Mouse (Mus musculus) MEL (cell line): ENCODE results near the gene Rcan2. TPM values are rescaled to one million over a fixed set of nuclear protein-coding genes. Genes with fewer than 3 reads are reported as not detected.
A peak's percentile ranks its signal among the peaks of the same experiment; 100 is the strongest.

Source experiments
- DNase-seq: peaks from one replicate; pipeline ENCODE4 v3.0.0; 2011; ENCODE audit warnings: low read depth, low spot score
- H3K27ac ChIP-seq: 2 replicates; pipeline ENCODE4 v1.5.1; 2012; ENCODE audit warnings: low read depth, mild to moderate bottlenecking, control low read depth, low read length, moderate library complexity; ENCODE audit not compliant: control insufficient read depth
- H3K27me3 ChIP-seq, 2 experiments: fragments of 150-350 bp in 1 of 2; sonication (generic) in 1 of 2; 2 replicates each; pipeline ENCODE4 v1.6.1; 2012; ENCODE audit warnings: low read length in 2 of 2, mild to moderate bottlenecking in 2 of 2, improper control_type of control experiment in 1 of 2, moderate library complexity in 1 of 2; ENCODE audit not compliant: insufficient read depth in 2 of 2, control insufficient read depth in 1 of 2
- H3K36me3 ChIP-seq, 2 experiments: 2 replicates each; pipeline ENCODE4 v1.6.1; 2012 to 2014; ENCODE audit warnings: low read length in 2 of 2, improper control_type of control experiment in 1 of 2, inconsistent platforms in 1 of 2, mild to moderate bottlenecking in 1 of 2; ENCODE audit not compliant: insufficient read depth in 2 of 2, control insufficient read depth in 1 of 2
- H3K4me1 ChIP-seq, 2 experiments: fragments of 150-350 bp in 1 of 2; sonication (generic) in 1 of 2; 2 replicates each; pipeline ENCODE4 v1.6.1; 2012; ENCODE audit warnings: low read length in 2 of 2, improper control_type of control experiment in 1 of 2, mild to moderate bottlenecking in 1 of 2; ENCODE audit not compliant: insufficient read depth in 2 of 2, control insufficient read depth in 1 of 2
- H3K4me3 ChIP-seq, 2 experiments: fragments of 150-350 bp in 1 of 2; sonication (generic) in 1 of 2; 2 replicates each; pipeline ENCODE4 v1.5.1; 2012; ENCODE audit warnings: low read depth in 2 of 2, low read length in 2 of 2, mild to moderate bottlenecking in 2 of 2, moderate library complexity in 2 of 2, control low read depth in 1 of 2, improper control_type of control experiment in 1 of 2; ENCODE audit not compliant: control insufficient read depth in 1 of 2, insufficient read depth in 1 of 2
- H3K79me2 ChIP-seq: 2 replicates; pipeline ENCODE4 v1.6.1; 2012; ENCODE audit warnings: mild to moderate bottlenecking, low read length, moderate library complexity; ENCODE audit not compliant: control insufficient read depth, poor library complexity, insufficient read depth
- H3K9ac ChIP-seq: 2 replicates; pipeline ENCODE4 v1.6.1; 2012; ENCODE audit warnings: low read depth, mild to moderate bottlenecking, control low read depth, low read length, moderate library complexity; ENCODE audit not compliant: control insufficient read depth, poor library complexity, severe bottlenecking
- H3K9me3 ChIP-seq: fragments of 150-350 bp; sonication (generic); replicated peaks from 2 replicates; pipeline ENCODE4 v1.6.1; 2012; ENCODE audit warnings: mild to moderate bottlenecking, low read length, improper control_type of control experiment, moderate library complexity; ENCODE audit not compliant: insufficient read depth
- BHLHE40 ChIP-seq: IDR thresholded peaks from 2 replicates; pipeline ENCODE4 v1.6.1; 2012; ENCODE audit warnings: low read depth, mild to moderate bottlenecking, inconsistent platforms, low read length, improper control_type of control experiment, borderline replicate concordance
- CHD1 ChIP-seq: IDR thresholded peaks from 2 replicates; pipeline ENCODE4 v1.6.1; 2012; ENCODE audit warnings: low read depth, mild to moderate bottlenecking, inconsistent platforms, low read length, improper control_type of control experiment
- CHD2 ChIP-seq: IDR thresholded peaks from 2 replicates; pipeline ENCODE4 v1.6.1; 2011; ENCODE audit warnings: low read length, improper control_type of control experiment
- CTCF ChIP-seq, 3 experiments: IDR thresholded peaks in 2 of 3; conservative IDR thresholded peaks in 1 of 3; 2 replicates each; pipeline ENCODE4 v1.5.1; 2011 to 2012; ENCODE audit warnings: low read length in 3 of 3, low read depth in 2 of 3, mild to moderate bottlenecking in 2 of 3, improper control_type of control experiment in 1 of 3, inconsistent platforms in 1 of 3, mixed read lengths in 1 of 3, moderate library complexity in 1 of 3; ENCODE audit not compliant: control insufficient read depth in 1 of 3, insufficient read depth in 1 of 3, poor library complexity in 1 of 3, severe bottlenecking in 1 of 3
- E2F4 ChIP-seq: IDR thresholded peaks from 2 replicates; pipeline ENCODE4 v1.6.1; 2011; ENCODE audit warnings: low read depth, low read length, improper control_type of control experiment, borderline replicate concordance
- ELF1 ChIP-seq: IDR thresholded peaks from 2 replicates; pipeline ENCODE4 v1.6.1; 2014; ENCODE audit warnings: low read depth, mild to moderate bottlenecking, inconsistent platforms, low read length, improper control_type of control experiment, moderate library complexity
- EP300 ChIP-seq, 2 experiments: IDR thresholded peaks; 2 replicates each; pipeline ENCODE4 v1.6.1; 2011; ENCODE audit warnings: improper control_type of control experiment in 2 of 2, low read length in 2 of 2, low read depth in 1 of 2, mild to moderate bottlenecking in 1 of 2
- ETS1 ChIP-seq: IDR thresholded peaks from 2 replicates; pipeline ENCODE4 v1.6.1; 2012; ENCODE audit warnings: low read depth, mild to moderate bottlenecking, inconsistent platforms, low read length, improper control_type of control experiment, moderate library complexity
- GABPA ChIP-seq: IDR thresholded peaks from 2 replicates; pipeline ENCODE4 v1.6.1; 2012; ENCODE audit warnings: low read depth, mild to moderate bottlenecking, inconsistent platforms, low read length, improper control_type of control experiment, moderate library complexity
- GATA1 ChIP-seq: IDR thresholded peaks from 2 replicates; pipeline ENCODE4 v1.6.1; 2011; ENCODE audit warnings: low read depth, low read length, improper control_type of control experiment
- HCFC1 ChIP-seq: IDR thresholded peaks from 2 replicates; pipeline ENCODE4 v1.6.1; 2012; ENCODE audit warnings: low read depth, mild to moderate bottlenecking, inconsistent platforms, low read length, improper control_type of control experiment, moderate library complexity
- JUND ChIP-seq: IDR thresholded peaks from 2 replicates; pipeline ENCODE4 v1.6.1; 2011; ENCODE audit warnings: low read depth, mild to moderate bottlenecking, improper control_type of control experiment, low read length
- KAT2A ChIP-seq: conservative IDR thresholded peaks from 2 replicates; pipeline ENCODE4 v1.6.1; 2012; ENCODE audit warnings: low read depth, low read length, improper control_type of control experiment, inconsistent platforms
- MAX ChIP-seq: IDR thresholded peaks from 2 replicates; pipeline ENCODE4 v1.6.1; 2011; ENCODE audit warnings: low read length, improper control_type of control experiment
- MXI1 ChIP-seq: IDR thresholded peaks from 2 replicates; pipeline ENCODE4 v1.6.1; 2011; ENCODE audit warnings: mild to moderate bottlenecking, low read depth, low read length, improper control_type of control experiment
- MYB ChIP-seq: IDR thresholded peaks from 2 replicates; pipeline ENCODE4 v1.6.1; 2011; ENCODE audit warnings: mild to moderate bottlenecking, low read depth, low read length, improper control_type of control experiment
- MYC ChIP-seq: IDR thresholded peaks from 2 replicates; pipeline ENCODE4 v1.6.1; 2011; ENCODE audit warnings: low read depth, mild to moderate bottlenecking, low read length, improper control_type of control experiment, moderate library complexity
- NELFE ChIP-seq: IDR thresholded peaks from 2 replicates; pipeline ENCODE4 v1.6.1; 2011; ENCODE audit warnings: low read depth, low read length, improper control_type of control experiment
- NRF1 ChIP-seq: IDR thresholded peaks from 2 replicates; pipeline ENCODE4 v1.6.1; 2014; ENCODE audit warnings: low read depth, mild to moderate bottlenecking, inconsistent platforms, low read length, improper control_type of control experiment, moderate library complexity; ENCODE audit not compliant: poor library complexity, insufficient read depth, severe bottlenecking
- POLR2AphosphoS2 ChIP-seq: IDR thresholded peaks from 2 replicates; pipeline ENCODE4 v1.6.1; 2011; ENCODE audit warnings: low read length, improper control_type of control experiment
- POLR2AphosphoS5 ChIP-seq: IDR thresholded peaks from 2 replicates; pipeline ENCODE4 v1.6.1; 2012; ENCODE audit warnings: low read depth, borderline replicate concordance, mild to moderate bottlenecking, inconsistent platforms, low read length, moderate library complexity, mixed read lengths
- RAD21 ChIP-seq: IDR thresholded peaks from 2 replicates; pipeline ENCODE4 v1.6.1; 2011; ENCODE audit warnings: mild to moderate bottlenecking, low read depth, low read length, improper control_type of control experiment
- RCOR1 ChIP-seq: IDR thresholded peaks from 2 replicates; pipeline ENCODE4 v1.6.1; 2012; ENCODE audit warnings: low read depth, mild to moderate bottlenecking, inconsistent platforms, low read length, improper control_type of control experiment
- SIN3A ChIP-seq: IDR thresholded peaks from 2 replicates; pipeline ENCODE4 v1.6.1; 2012; ENCODE audit warnings: low read length, improper control_type of control experiment, inconsistent platforms
- TAL1 ChIP-seq: IDR thresholded peaks from 2 replicates; pipeline ENCODE4 v1.6.1; 2012; ENCODE audit warnings: mild to moderate bottlenecking, inconsistent platforms, low read length, moderate library complexity, mixed read lengths
- TBP ChIP-seq: IDR thresholded peaks from 2 replicates; pipeline ENCODE4 v1.8.0; 2011; ENCODE audit warnings: low read depth, low read length, improper control_type of control experiment
- TCF12 ChIP-seq: IDR thresholded peaks from 2 replicates; pipeline ENCODE4 v1.6.1; 2014; ENCODE audit warnings: low read depth, mild to moderate bottlenecking, inconsistent platforms, low read length, improper control_type of control experiment, moderate library complexity
- UBTF ChIP-seq: IDR thresholded peaks from 2 replicates; pipeline ENCODE4 v1.6.1; 2012; ENCODE audit warnings: low read depth, mild to moderate bottlenecking, inconsistent platforms, low read length, improper control_type of control experiment, moderate library complexity, borderline replicate concordance; ENCODE audit not compliant: insufficient read depth
- USF2 ChIP-seq, 2 experiments: IDR thresholded peaks; 2 replicates each; pipeline ENCODE4 v1.6.1; 2011 to 2012; ENCODE audit warnings: improper control_type of control experiment in 2 of 2, low read length in 2 of 2, borderline replicate concordance in 1 of 2, inconsistent platforms in 1 of 2, low read depth in 1 of 2, mild to moderate bottlenecking in 1 of 2; ENCODE audit not compliant: insufficient read depth in 1 of 2
- ZC3H11A ChIP-seq: IDR thresholded peaks from 2 replicates; pipeline ENCODE4 v1.6.1; 2012; ENCODE audit warnings: low read depth, mild to moderate bottlenecking, inconsistent platforms, low read length, improper control_type of control experiment
- ZNF384 ChIP-seq: IDR thresholded peaks from 2 replicates; pipeline ENCODE4 v1.6.1; 2012; ENCODE audit warnings: low read depth, mild to moderate bottlenecking, inconsistent platforms, low read length, improper control_type of control experiment
- polyA plus RNA-seq, 2 experiments: library from polyadenylated mRNA; stranded (reverse) in 1 of 2; unstranded in 1 of 2; fragments of >175 nt in 1 of 2; fragments of >200 nt in 1 of 2; gene quantifications; 2 replicates each; pipeline versions ENCODE4 v1.2.1 to v1.2.4; 2012; ENCODE audit warnings: low replicate concordance in 2 of 2, low read depth in 1 of 2; ENCODE audit not compliant: insufficient read length in 2 of 2, insufficient read depth in 1 of 2, missing spikeins in 1 of 2
- total RNA-seq: library from RNA; depleted of rRNA; stranded (reverse); fragments of 300-350 nt; gene quantifications from 2 replicates; pipeline ENCODE4 v1.2.3, GENCODE M21; 2012

Gene Rcan2
- total and polyA plus RNA-seq, 3 experiments, result 0.52 TPM; not detected in 2

GRCm38 (mm10) chr17:44027311-44027710, 226.2 kb downstream of the Rcan2 start:
- no peaks in the 10 kb centered on the region for H3K9me3 ChIP-seq
- DNase-seq, result peak; percentile 52
- no peaks in the 10 kb centered on the region for H3K27me3 ChIP-seq
- peak overlapping the region; percentile 46 for H3K9ac ChIP-seq
- TF ChIP-seq ETS1, result 0 out of 2 replicates have a peak, but pooled peaks have one; percentile 24
- no peak for TF ChIP-seq NELFE
- no peak overlapping the region for H3K27ac ChIP-seq
- peak overlapping the region; percentile 55 to 71 for H3K4me3 ChIP-seq
- no peaks in the 10 kb centered on the region for H3K79me2 ChIP-seq
- peaks cover 0 to 5% of the 10 kb centered on the region in 2 experiments; a peak in 2 of 4 replicates for H3K36me3 ChIP-seq
- H3K4me1 ChIP-seq, result peaks cover 4 to 11% of the 10 kb centered on the region in 2 experiments; a peak in 3 of 4 replicates

GRCm38 (mm10) chr17:44029616-44030015, 228.5 kb downstream of the Rcan2 start:
- DNase-seq, result peak; percentile 84
- Histone ChIP-seq H3K36me3 (peaks cover 0 to 5% of the 10 kb centered on the region in 2 experiments; a peak in 2 of 4 replicates), H3K27me3 (no peaks in the 10 kb centered on the region), H3K9ac (no peak overlapping the region), H3K4me3 (no peak overlapping the region), H3K27ac (0 out of 2 replicates have a peak overlapping the region, but pooled peaks have one; percentile 16), H3K9me3 (no peaks in the 10 kb centered on the region), H3K79me2 (no peaks in the 10 kb centered on the region), H3K4me1 (peaks cover 4 to 11% of the 10 kb centered on the region in 2 experiments; a peak in 3 of 4 replicates)
- no peak for TF ChIP-seq TBP
- no peak for TF ChIP-seq ELF1
- peak; percentile 97 for TF ChIP-seq BHLHE40
- no peak for TF ChIP-seq E2F4
- TF ChIP-seq RAD21, result peak; percentile 2; the same call in 1 of the 2 replicates
- no peak for TF ChIP-seq POLR2AphosphoS5
- no peak for TF ChIP-seq NRF1
- 0 out of 2 replicates have a peak, but pooled peaks have one; percentile 9 for TF ChIP-seq ZC3H11A
- 0 out of 2 replicates have a peak, but pooled peaks have one; percentile 36 for TF ChIP-seq JUND
- TF ChIP-seq ETS1, result peak; percentile 95
- TF ChIP-seq ZNF384, result no peak
- peak; percentile 71 for TF ChIP-seq TAL1
- peak in 1 of 3 experiments; percentile 19; a peak in 1 of 6 replicates for TF ChIP-seq CTCF (IDR thresholded peaks at IDR 0.05 in 2 of 3, conservative IDR thresholded peaks at IDR 0.05 in 1 of 3; ENCODE audit: control insufficient read depth in 1 of 3, insufficient read depth in 1 of 3, low read depth in 2 of 3, low read length in 3 of 3, poor library complexity in 1 of 3, severe bottlenecking in 1 of 3)
- TF ChIP-seq HCFC1, result no peak
- TF ChIP-seq RCOR1, result peak; percentile 69
- no peak; the same call in 1 of the 2 replicates for TF ChIP-seq MYB
- TF ChIP-seq POLR2AphosphoS2, result no peak
- peak; percentile 77 for TF ChIP-seq GATA1
- peak; percentile 60 for TF ChIP-seq MXI1
- peak; percentile 71; the same call in 1 of the 2 replicates for TF ChIP-seq SIN3A
- no peak for TF ChIP-seq KAT2A
- TF ChIP-seq MAX, result peak; percentile 84
- TF ChIP-seq CHD2, result no peak
- TF ChIP-seq UBTF, result no peak
- peak; percentile 85 to 86 for TF ChIP-seq EP300 (IDR thresholded peaks at IDR 0.05; ENCODE audit: low read depth in 1 of 2, low read length in 2 of 2)
- peak; percentile 91 for TF ChIP-seq MYC
- no peak for TF ChIP-seq USF2 (IDR thresholded peaks at IDR 0.05; ENCODE audit: borderline replicate concordance in 1 of 2, insufficient read depth in 1 of 2, low read depth in 1 of 2, low read length in 2 of 2)
- TF ChIP-seq GABPA, result no peak
- peak; percentile 87 for TF ChIP-seq TCF12
- TF ChIP-seq CHD1, result no peak
